Mouse (Mus musculus) ES-CJ7 (cell line): ENCODE measurements around the gene Zscan12.
"Not testable (repeated sequence)": the region's sequence is repeated elsewhere in the genome, so short reads cannot be mapped to it uniquely, and the experiment has no call there.

Experiments used
- DNase-seq: peaks from one replicate; pipeline ENCODE4 v3.0.0; 2011; ENCODE audit warnings: low read depth, low spot score

The Zscan12 gene

DNA sequence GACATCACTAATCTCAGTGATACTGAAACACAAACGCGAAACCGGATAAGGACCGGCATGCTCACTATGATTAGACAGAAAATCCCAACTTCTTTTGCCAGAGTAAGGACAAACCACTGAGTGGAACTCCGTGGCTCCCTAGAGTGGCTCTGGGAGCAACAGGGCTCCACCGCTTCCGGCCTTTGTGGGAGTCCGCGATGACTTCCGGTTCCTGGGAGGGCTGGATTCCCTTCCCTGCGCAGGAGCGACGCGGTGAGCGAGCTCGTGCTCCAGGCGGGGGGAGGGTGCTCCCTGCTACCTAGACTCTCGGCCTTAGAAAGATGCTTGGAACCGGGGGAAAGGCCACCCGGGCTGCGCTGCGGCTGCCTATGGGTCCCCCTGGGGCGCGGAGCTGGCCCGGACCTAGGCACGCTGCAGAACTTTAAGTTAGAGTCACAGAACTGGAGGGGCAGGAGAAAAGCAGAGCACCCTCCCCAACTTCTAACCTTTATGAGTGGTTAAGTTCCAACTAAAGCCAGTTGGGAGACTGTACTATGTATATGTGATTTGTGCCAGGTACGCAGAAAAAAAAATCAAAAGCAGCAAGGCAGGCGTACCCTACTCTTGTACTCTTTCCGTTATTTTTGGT is at the start of gene Zscan12:
Zscan12 (plus strand) TSS at position 200 of the 628 bp plus-strand sequence.
- DNase-seq: peak; percentile 94

DNA sequence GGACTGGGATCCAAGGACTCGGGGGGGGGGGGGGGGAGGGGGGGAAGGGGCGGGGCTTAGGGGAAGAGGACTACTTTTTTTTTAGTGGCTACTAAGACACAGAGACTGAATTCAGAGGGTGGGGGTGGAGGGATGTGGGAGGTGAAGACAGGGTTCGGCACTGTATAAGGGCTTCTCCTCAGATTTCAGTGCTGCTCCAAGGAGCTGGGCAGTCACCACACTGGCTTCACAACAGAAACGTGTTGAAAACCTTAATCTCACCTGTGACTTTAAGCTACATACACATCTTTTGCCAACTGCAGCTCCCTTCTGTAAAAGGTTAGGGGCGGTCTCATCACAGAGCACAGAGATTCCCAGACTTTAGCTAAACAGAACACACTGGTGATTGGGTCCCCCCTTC is 49.8 kb upstream of the Zscan12 start:
- no peak for DNase-seq

DNA sequence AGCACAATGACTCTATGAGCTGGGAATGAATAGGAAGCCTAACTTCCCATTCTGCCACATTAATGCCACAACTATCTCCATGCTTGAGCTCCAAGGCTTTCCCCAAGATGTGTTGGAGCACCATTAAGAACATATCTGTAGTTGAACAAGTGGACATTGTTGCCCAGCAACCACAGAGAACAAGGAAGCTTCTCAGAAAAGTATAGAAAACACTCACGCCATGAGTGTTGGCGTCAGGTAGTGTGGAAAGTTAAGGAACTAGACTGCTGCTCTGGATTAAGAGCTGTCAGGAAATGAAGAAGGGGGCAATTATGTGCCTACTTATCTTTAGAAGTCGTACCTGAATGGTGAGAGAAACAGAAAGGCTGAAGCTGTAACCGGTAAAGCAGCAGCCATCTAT is 48.7 kb upstream of the Zscan12 start:
- no peak for DNase-seq

DNA sequence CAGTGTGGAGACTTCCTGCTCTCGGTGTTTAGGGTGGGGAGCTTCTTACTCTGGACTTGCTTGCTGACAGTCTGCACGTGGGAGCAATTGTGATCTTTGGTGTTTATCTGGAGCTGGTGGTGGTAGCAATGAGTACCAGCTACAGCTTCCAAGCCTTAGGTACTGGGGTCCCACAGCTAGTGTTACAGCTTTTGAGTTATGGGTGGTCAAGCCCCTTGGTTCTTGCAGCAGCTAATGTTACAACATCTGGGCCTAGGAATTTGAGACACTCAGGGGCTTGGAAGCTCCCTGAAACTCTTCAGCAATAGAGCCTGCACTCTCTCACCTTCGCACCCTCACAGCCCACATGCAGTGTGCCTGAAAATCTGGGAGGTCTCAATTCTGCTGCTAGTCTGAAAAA is 42.4 kb upstream of the Zscan12 start:
- DNase-seq: no peak

DNA sequence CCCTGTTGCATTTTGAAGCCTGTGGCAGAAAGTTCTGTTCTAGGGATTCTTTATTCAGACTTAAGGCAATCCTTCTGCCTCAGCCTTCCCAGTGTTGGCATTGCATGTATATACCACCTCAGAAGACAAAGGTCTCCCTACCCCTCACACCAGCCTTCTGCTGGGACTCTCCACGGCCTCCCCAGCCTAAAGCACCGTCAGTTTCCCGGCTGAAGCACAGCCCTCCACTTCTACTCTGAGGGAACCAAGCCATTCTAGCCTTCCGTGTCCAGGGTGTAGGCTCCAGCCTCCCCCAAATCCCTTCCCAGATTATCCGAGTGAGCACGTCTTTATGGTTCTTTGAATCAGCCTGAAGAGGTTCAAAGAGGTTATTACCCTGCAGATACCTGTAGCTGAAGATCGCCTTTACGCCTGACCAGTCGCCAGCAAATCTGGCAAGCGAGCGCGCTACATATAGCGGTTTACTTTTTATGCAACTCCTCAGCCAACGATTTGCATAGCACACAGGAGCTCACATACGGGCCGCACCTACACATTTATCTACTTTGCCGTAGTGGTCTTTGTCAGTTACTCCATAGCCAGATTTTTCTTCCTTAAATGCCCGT is 40.6 kb upstream of the Zscan12 start:
- peak; percentile 31 for DNase-seq

DNA sequence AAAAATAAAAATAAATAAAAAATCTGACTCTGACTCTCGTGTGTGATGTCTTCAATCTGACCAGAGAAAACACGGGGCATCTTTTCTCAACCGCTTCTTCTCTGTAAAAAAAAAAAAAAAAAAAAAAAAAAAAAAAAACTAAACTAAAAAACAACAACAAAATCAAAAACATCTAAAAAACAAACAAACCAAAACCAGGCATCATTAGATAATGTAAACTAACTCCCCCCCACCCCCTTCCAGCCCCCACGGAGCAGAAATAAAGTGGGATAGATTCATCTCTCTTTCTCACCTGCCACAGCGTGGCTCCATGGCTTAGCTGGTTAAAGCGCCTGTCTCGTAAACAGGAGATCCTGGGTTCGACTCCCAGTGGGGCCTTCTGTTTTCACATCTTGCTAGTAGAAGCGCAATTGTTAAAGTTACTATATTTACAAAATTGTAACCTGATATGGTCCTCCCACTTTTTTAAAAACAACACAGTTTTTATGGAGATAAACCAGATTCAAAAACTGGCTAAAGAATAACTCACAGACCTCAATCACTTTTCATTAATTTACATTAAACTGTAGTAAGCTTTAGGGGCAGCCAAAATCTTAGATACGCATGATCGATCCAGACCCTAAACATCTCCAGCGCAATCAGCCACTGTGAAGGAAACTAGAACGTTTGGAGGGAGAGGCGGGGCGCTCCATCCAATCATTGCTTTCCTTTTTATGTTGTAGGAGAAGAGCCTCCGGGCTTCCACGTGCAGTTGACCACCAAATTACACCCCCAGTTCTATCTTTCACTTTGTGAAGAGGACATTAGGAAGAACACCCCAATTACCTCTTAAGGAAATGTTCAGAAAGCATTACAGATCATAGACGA is 39.9 kb upstream of the Zscan12 start:
- DNase-seq: peak; percentile 82

DNA sequence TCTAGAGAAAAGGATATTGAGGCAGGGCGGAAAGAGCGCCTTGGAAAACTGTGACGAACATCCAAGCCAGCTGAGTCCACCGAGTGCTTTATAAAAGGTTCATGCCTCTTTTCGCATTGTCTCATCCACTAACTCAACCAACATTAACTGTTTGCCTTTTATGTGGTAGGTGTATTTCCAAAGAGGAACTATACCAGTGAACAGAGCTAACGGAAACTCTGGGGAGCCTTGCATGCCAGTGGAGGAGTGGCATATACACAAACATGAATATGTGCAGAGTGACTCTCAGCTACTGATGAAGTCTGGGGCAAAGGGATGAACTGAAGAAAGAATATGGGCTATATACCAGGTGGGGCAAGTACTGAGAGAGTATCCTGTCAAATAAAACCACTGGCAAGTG is 39.2 kb upstream of the Zscan12 start:
- DNase-seq: no peak

DNA sequence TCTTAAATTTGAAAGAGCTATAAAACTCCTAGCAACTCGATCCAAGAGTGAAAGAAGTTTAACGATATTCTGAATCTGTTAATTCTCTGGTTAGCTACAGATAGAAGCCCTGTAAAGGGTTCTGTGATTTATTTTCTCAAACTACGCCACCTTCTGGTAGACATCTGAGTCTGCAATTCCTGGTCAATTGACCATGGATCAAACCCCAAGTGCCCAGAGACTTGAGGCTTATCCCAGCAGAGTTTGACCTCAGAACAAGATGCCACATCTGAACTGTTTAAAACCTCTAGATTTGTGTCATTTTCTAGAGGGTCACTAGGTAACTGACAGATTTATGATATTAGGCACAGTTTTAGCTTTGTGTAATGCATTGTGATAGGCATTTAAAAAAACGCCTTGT is 36.4 kb upstream of the Zscan12 start:
- DNase-seq: peak; percentile 84

DNA sequence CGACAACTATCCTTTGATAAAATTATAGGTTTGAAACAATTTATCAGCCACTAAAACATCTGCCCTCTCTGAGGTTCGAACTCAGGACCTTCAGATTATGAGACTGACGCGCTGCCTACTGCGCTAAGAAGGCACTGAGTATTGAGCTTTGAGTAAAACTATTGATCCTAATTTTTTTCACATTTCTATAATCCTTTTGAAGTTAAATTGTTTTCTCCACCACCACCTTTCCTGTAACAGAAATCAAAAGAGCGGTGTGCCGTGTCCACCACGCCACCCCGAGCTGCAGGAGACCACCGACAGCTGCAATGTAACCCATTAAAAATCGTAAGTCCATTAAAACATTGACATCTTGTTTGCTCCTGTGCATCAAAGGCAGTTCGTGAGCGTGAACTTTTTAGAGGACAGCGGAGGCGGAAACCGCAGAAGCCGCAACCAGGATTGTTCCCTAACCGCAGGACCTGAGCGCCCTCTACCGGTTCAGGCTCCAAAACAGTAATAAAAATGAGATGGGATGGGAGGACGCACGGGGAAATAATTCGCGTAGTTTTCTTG is 35.9 kb upstream of the Zscan12 start:
- peak; percentile 90 for DNase-seq

DNA sequence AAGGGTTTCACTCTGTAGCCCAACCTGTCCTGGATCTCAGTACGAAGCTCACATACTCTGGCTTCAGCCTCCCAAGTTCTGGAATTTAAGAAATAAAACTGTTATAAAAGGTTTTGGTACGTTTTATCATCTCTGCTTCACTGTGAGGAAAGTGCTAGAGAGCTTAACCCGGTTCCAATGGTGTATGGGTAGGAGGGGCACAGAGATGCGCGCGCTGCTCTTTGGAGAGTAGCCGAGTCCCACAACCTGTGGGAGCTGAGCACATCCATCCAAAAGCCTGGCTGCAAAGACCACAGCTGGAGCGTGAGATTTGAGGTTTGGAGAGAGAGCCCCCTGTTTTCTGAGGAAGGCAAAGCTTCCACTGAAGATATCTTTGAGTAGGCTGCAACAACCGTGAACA is 35.2 kb upstream of the Zscan12 start:
- peak; percentile 87 for DNase-seq

DNA sequence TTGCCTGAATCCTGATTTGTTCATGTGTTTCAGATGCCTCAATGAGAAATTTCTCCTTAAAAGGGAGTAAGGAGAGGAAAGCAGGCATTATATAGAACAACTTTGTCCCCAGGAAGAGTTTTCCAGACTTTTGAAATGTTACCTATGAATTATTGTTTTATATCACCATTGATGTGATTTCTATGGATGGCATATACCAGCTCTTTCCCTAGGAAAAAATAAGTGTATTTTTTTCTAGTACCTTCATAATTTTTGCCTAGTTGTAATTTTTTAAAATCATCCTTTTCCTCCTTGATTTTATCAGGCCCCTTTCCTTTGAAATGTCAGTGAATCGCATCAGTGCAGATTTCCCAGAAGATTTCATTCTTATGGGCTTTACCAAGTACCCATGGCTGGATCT is 16.0 kb upstream of the Zscan12 start, which contains the start of gene Olfr1367:
Olfr1367 (plus strand) TSS at position 301 of the 400 bp plus-strand sequence.
- no peak for DNase-seq

DNA sequence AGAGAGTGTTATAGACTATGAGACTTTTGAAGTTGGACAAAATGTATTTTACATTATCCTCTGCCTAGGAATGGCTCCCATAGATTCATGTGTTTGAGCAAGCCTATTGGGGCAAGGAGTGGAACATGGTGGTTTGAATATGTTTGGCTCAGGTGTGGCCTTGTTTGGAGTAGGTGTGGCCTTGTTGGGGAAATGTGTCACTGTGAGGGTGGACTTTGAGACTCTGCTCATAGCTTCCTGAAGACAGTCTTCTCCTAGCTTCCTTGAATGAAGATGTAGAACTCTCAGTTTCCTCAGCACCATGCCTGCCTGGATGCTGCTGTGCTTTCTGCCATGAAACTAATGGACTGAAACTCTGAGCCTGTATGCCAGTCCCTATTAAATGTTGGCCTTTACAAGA is 12.0 kb upstream of the Zscan12 start:
- DNase-seq: no peak

DNA sequence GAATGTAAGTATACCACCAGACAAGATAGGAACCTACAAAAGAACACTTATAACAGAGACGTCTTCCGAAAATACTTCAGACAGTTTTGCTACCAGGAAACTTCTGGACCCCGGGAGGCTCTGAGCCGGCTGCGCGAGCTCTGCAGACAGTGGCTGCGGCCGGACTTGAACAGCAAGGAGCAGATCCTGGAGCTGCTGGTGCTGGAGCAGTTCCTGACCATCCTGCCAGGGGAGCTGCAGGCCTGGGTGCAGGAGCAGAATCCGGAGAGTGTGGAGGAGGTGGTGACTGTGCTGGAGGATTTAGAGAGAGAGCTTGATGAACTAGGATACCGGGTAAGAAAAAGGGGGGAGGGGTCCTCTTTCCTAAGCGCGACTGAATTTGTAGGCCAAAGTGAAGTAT is 1.1 kb downstream of the Zscan12 start:
- peak; percentile 26 for DNase-seq

DNA sequence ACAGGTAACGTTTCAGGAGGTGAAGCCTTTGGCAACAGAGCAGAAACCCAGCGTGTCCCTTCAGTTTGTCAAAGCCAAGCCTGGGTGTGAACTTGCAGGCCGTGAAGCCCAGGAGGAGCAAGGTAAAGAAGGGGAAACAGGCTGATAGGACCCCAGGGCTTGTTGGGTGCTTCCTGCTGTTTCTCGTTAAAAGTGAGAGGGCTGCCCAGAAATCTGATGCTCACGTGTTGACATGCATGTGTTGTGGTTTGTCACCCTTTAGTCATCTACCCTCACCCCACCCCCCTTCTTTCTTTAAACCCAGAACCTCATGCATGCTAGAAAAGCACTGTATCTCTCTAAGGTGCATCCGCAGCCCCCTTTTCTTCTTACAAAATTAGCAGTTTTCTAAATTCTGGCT is 4.0 kb downstream of the Zscan12 start:
- DNase-seq: no peak

DNA sequence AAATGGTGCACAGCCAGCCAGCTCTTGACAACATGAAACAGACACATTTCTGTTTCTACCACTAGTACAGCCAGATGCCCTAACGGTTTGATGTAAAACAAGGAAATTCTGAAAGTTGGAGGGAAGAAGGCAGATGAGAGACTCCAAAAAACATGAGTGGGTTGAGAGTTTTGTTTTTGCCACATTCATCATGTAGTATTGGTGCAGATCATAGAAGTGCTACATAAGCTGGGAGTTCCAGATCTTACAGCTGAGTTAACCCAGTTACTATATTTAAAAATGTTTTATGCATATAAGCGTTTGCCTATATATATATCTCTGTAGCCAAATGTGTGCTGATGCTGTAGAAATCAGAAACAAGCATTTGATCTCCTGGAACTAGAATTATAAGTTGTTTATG is 10.1 kb downstream of the Zscan12 start:
- DNase-seq: no peak

DNA sequence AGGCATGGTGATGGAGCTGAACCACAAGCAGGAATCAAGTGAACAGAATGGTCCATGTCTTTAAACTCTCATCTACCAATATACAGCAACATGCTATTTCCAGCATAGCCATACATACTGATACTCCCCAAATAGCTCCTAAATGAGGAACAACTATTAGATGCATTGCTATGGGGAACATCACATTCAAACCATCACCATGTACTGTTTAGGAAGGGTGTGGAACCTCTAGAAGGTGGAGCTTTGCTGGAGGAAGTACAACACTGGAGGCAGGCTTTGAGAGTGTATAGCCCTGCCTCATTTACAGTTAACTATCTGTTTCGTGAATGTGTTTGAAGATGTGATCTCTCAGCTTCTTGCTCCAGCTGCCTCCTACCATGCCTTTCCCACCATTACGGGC is 15.2 kb downstream of the Zscan12 start:
- DNase-seq: no peak

DNA sequence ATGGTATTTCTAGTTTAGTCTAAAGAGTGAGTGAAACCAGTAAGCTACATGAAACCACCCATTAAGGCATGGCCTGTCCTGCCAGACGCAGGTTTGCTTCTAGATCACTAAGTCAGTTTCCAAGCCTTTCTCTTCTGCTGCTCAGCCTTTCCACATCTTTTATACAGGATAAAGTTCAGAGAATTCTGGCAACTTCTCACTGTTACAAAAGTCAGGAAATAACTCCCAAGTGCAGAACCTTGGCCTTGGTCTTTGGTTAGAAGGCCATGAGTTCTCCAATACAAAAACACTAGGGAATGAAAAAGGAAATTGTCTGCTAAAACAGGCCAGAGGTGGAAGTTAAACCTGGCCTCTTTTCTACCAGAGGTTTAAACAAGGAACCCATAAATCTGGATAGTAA is 32.6 kb downstream of the Zscan12 start:
- no peak for DNase-seq

DNA sequence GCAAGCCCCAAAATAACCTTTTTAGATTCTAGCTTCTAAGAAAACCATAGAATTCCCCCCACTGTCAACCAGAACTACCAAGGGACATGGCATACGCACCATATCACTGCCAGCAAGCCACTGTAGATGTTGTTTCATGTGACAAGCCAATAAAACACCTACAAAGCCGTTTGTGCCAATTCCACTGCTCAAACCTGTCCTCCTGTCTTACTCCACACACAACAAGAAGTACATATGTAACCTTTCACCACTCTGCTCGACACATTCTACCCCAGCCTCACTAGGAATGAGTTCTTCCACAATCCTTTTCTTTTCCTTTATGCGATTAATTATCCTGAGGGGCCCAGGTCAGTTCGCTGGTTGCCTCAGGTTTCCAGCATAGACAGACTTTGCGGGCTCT is 33.0 kb downstream of the Zscan12 start:
- DNase-seq: no peak

DNA sequence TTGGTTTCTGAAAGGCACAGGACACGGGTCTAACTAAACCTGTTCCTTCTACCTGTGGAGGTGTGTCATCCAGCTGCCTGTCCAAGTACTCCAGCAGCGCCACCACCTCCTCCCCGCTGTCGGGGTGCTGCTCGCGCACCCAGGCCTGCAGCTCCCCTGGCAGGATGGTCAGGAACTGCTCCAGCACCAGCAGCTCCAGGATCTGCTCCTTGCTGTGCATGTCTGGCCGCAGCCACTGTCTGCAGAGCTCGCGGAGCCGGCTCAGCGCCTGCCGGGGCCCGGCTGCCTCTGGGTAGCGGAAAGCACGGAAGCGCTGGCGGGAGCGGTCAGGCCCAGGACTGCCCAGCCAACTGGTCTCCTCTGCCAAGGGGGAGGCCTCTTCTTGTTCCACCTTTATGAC is 33.4 kb downstream of the Zscan12 start:
- DNase-seq: not testable (repeated sequence)

DNA sequence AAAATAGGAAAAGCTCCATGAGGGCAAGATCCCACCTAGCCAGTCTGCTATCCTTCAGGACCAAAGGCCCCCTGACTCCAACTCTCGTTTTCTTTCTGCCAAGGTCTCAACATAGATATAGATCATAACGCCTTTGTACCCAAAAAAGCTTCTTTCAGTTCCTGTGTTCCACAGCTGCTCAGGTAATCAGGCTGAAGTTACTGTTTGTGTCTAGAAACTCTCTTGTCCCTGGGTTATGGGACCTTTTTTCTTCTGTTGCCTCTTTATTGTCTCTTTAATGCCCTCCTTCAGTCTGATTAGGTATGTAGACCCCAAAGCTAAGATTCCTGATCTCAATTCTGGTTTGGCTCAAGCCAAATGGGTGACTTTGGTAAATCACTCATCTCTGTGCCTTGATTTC is 34.9 kb downstream of the Zscan12 start:
- no peak for DNase-seq

DNA sequence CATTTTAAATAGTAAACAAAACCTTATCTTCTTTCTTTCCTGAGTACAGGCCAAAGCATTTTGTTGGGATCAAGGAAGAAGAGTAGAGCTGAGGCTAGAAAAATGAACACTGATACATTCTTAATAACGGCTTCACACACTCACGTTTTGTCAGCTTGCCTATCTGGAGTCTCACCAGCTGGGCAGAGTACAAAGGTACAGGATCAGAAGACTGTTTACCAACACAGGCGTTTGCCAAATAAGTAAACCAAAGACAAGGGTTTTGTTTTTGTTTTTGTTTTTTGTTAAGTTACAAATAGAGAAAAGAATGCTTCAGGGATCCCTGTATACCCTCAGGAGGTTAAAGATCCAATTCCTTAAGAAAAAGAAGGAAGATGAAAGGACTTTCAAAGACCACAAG is 38.5 kb downstream of the Zscan12 start:
- no peak for DNase-seq

DNA sequence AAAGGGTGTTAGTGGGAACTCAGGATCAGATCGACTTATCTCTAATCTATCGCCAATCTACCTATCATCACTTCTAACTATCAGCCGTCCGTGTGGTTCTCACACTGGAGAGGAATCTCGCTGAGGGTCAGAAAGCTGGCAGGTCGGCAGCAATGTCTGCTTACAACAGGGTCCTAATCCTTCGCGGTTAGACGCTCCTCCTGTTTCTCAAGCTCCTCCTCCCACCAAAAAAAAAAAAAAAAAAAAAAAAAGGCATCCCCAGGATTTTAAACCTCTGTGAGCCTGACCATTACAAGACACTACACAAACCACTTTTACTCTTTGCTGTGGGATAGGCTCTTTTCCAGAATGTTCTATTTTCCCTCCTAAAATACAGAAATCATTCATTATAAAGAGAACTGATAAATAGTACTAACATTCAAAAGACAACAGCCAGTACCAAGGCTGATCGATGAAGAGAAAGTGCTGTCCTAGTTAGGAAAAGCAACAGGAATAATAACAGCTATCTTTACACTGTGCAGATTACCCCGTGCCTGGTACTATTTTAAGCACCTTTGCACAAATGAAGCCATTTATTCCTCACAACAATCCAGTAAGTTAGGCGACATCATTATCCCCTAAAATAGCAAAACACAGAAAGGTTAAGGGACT is 39.1 kb downstream of the Zscan12 start:
- peak; percentile 58 for DNase-seq
